Mouse (Mus musculus): ENCODE results near the gene Cckbr. TPM values are rescaled to one million over a fixed set of nuclear protein-coding genes. Genes with fewer than 3 reads are reported as not detected.

The Cckbr gene
- polyA plus RNA-seq, 1 experiment from 2014 or later: 8.5 TPM

GRCm38 (mm10) chr7:105480081-105480480 lies 54.5 kb downstream of the Cckbr start:
- 49% methylated on average over 5 of the region's 5 CpGs for WGBS
- Histone ChIP-seq H3K4me1 (ENCODE audit: control insufficient read depth, insufficient read depth, low read length) (peaks cover 10% of the 10 kb centered on the region), H3K27ac (ENCODE audit: low read length) (peak overlapping the region; percentile 77; the same call in 1 of the 2 replicates), H3K4me3 (ENCODE audit: low read depth, low read length) (no peak overlapping the region), H3K4me2 (ENCODE audit: low read length) (no peak overlapping the region), H3K9ac (ENCODE audit: low read depth, low read length) (no peak overlapping the region), H3K36me3 (ENCODE audit: control insufficient read depth, insufficient read depth, low read length) (no peaks in the 10 kb centered on the region), H3K9me3 (replicated peaks; ENCODE audit: control insufficient read depth, low read length, poor library complexity, severe bottlenecking) (no peaks in the 10 kb centered on the region), H3K27me3 (ENCODE audit: control insufficient read depth, insufficient read depth, low read depth, low read length) (no peaks in the 10 kb centered on the region)
- ATAC-seq: no peak

- Histone ChIP-seq H3K27me3 (ENCODE audit: control insufficient read depth, insufficient read depth, low read depth, low read length) (no peaks in the 10 kb centered on the region), H3K4me1 (ENCODE audit: control insufficient read depth, insufficient read depth, low read length) (peaks cover 10% of the 10 kb centered on the region), H3K4me3 (ENCODE audit: low read depth, low read length) (peak overlapping the region; percentile 50), H3K9ac (ENCODE audit: low read depth, low read length) (peak overlapping the region; percentile 87), H3K9me3 (replicated peaks; ENCODE audit: control insufficient read depth, low read length, poor library complexity, severe bottlenecking) (no peaks in the 10 kb centered on the region), H3K4me2 (ENCODE audit: low read length) (peak overlapping the region; percentile 89), H3K36me3 (ENCODE audit: control insufficient read depth, insufficient read depth, low read length) (no peaks in the 10 kb centered on the region), H3K27ac (ENCODE audit: low read length) (peak overlapping the region; percentile 77)
- no peak for ATAC-seq
- 66% methylated on average over 23 of the region's 23 CpGs for WGBS
Measured at GRCm38 (mm10) chr7:105480561-105481504, 55.3 kb downstream of the Cckbr start.

- peak within 1 kb of the TSS; percentile 77 for H3K27ac ChIP-seq (ENCODE audit: low read length)
- H3K4me2 ChIP-seq (ENCODE audit: low read length): peak within 1 kb of the TSS; percentile 89
- no peaks in the 10 kb centered on the region for H3K9me3 ChIP-seq (replicated peaks; ENCODE audit: control insufficient read depth, low read length, poor library complexity, severe bottlenecking)
- H3K9ac ChIP-seq (ENCODE audit: low read depth, low read length): peak within 1 kb of the TSS; percentile 87
- H3K4me1 ChIP-seq (ENCODE audit: control insufficient read depth, insufficient read depth, low read length): peaks cover 10% of the 10 kb centered on the region
- peak; percentile 94 for ATAC-seq
- no peaks in the 10 kb centered on the region for H3K27me3 ChIP-seq (ENCODE audit: control insufficient read depth, insufficient read depth, low read depth, low read length)
- no peaks in the 10 kb centered on the region for H3K36me3 ChIP-seq (ENCODE audit: control insufficient read depth, insufficient read depth, low read length)
- WGBS: 4% methylated on average over 58 of the region's 63 CpGs
- H3K4me3 ChIP-seq (ENCODE audit: low read depth, low read length): peak within 1 kb of the TSS; percentile 50
Measured at GRCm38 (mm10) chr7:105481505-105482411, 56.2 kb downstream of the Cckbr start, which contains the start of gene Cavin3. Cavin3 (minus strand) TSS chr7:105482300.

GRCm38 (mm10) chr7:105482426-105482825 lies 56.9 kb downstream of the Cckbr start:
- H3K9me3 ChIP-seq (replicated peaks; ENCODE audit: control insufficient read depth, low read length, poor library complexity, severe bottlenecking): no peaks in the 10 kb centered on the region
- peak overlapping the region; percentile 50 for H3K4me3 ChIP-seq (ENCODE audit: low read depth, low read length)
- H3K36me3 ChIP-seq (ENCODE audit: control insufficient read depth, insufficient read depth, low read length): no peaks in the 10 kb centered on the region
- peak overlapping the region; percentile 87 for H3K9ac ChIP-seq (ENCODE audit: low read depth, low read length)
- H3K4me1 ChIP-seq (ENCODE audit: control insufficient read depth, insufficient read depth, low read length): peaks cover 10% of the 10 kb centered on the region
- H3K27me3 ChIP-seq (ENCODE audit: control insufficient read depth, insufficient read depth, low read depth, low read length): no peaks in the 10 kb centered on the region
- H3K27ac ChIP-seq (ENCODE audit: low read length): peak overlapping the region; percentile 77
- peak overlapping the region; percentile 89 for H3K4me2 ChIP-seq (ENCODE audit: low read length)
- 49% methylated on average over 8 of the region's 8 CpGs for WGBS
- ATAC-seq: peak; percentile 60

- WGBS: 86% methylated on average over 5 of the region's 5 CpGs
- H3K4me2 ChIP-seq (ENCODE audit: low read length): no peak overlapping the region
Measured at GRCm38 (mm10) chr7:105485029-105485428, 59.5 kb downstream of the Cckbr start.

GRCm38 (mm10) chr7:105487104-105487876 lies 61.8 kb downstream of the Cckbr start:
- Histone ChIP-seq H3K9me3 (replicated peaks; ENCODE audit: control insufficient read depth, low read length, poor library complexity, severe bottlenecking) (no peaks in the 10 kb centered on the region), H3K27ac (ENCODE audit: low read length) (no peak overlapping the region), H3K4me3 (ENCODE audit: low read depth, low read length) (no peak overlapping the region), H3K9ac (ENCODE audit: low read depth, low read length) (no peak overlapping the region), H3K4me2 (ENCODE audit: low read length) (no peak overlapping the region), H3K36me3 (ENCODE audit: control insufficient read depth, insufficient read depth, low read length) (no peaks in the 10 kb centered on the region), H3K27me3 (ENCODE audit: control insufficient read depth, insufficient read depth, low read depth, low read length) (no peaks in the 10 kb centered on the region), H3K4me1 (ENCODE audit: control insufficient read depth, insufficient read depth, low read length) (peaks cover 4% of the 10 kb centered on the region)
- 87% methylated on average over 6 of the region's 6 CpGs for WGBS
- ATAC-seq: no peak

More at GRCm38 (mm10) chr7:105485029-105485428, 59.5 kb downstream of the Cckbr start:
- H3K9me3 ChIP-seq (replicated peaks; ENCODE audit: control insufficient read depth, low read length, poor library complexity, severe bottlenecking): no peaks in the 10 kb centered on the region
- no peak overlapping the region for H3K4me3 ChIP-seq (ENCODE audit: low read depth, low read length)
- no peaks in the 10 kb centered on the region for H3K27me3 ChIP-seq (ENCODE audit: control insufficient read depth, insufficient read depth, low read depth, low read length)
- H3K4me1 ChIP-seq (ENCODE audit: control insufficient read depth, insufficient read depth, low read length): peaks cover 10% of the 10 kb centered on the region
- no peak overlapping the region for H3K9ac ChIP-seq (ENCODE audit: low read depth, low read length)
- no peak for ATAC-seq
- H3K36me3 ChIP-seq (ENCODE audit: control insufficient read depth, insufficient read depth, low read length): no peaks in the 10 kb centered on the region
- H3K27ac ChIP-seq (ENCODE audit: low read length): no peak overlapping the region

GRCm38 (mm10) chr7:105497881-105498280 lies 72.3 kb downstream of the Cckbr start:
- Histone ChIP-seq H3K27me3 (ENCODE audit: control insufficient read depth, insufficient read depth, low read depth, low read length) (no peaks in the 10 kb centered on the region), H3K9ac (ENCODE audit: low read depth, low read length) (no peak overlapping the region), H3K27ac (ENCODE audit: low read length) (no peak overlapping the region), H3K4me1 (ENCODE audit: control insufficient read depth, insufficient read depth, low read length) (no peaks in the 10 kb centered on the region), H3K4me2 (ENCODE audit: low read length) (no peak overlapping the region), H3K4me3 (ENCODE audit: low read depth, low read length) (no peak overlapping the region), H3K9me3 (replicated peaks; ENCODE audit: control insufficient read depth, low read length, poor library complexity, severe bottlenecking) (no peaks in the 10 kb centered on the region), H3K36me3 (ENCODE audit: control insufficient read depth, insufficient read depth, low read length) (no peaks in the 10 kb centered on the region)
- ATAC-seq: no peak
- WGBS: 94% methylated on average over 3 of the region's 3 CpGs

GRCm38 (mm10) chr7:105498854-105499492 lies 73.4 kb downstream of the Cckbr start:
- Histone ChIP-seq H3K36me3 (ENCODE audit: control insufficient read depth, insufficient read depth, low read length) (no peaks in the 10 kb centered on the region), H3K4me1 (ENCODE audit: control insufficient read depth, insufficient read depth, low read length) (no peaks in the 10 kb centered on the region), H3K9me3 (replicated peaks; ENCODE audit: control insufficient read depth, low read length, poor library complexity, severe bottlenecking) (no peaks in the 10 kb centered on the region), H3K4me2 (ENCODE audit: low read length) (no peak overlapping the region), H3K27ac (ENCODE audit: low read length) (no peak overlapping the region), H3K27me3 (ENCODE audit: control insufficient read depth, insufficient read depth, low read depth, low read length) (no peaks in the 10 kb centered on the region), H3K9ac (ENCODE audit: low read depth, low read length) (no peak overlapping the region), H3K4me3 (ENCODE audit: low read depth, low read length) (no peak overlapping the region)
- no peak for ATAC-seq
- WGBS: 58% methylated on average over 10 of the region's 10 CpGs

Data from midbrain, embryonic 16.5 days (tissue).